Mouse (Mus musculus): Measurements from ENCODE around the gene Tmem186. TPM values are rescaled to one million over a fixed set of nuclear protein-coding genes. Genes with fewer than 3 reads are reported as not detected.

The Tmem186 gene
- polyA plus RNA-seq, 1 experiment from 2014 or later, result 22.6 TPM

DNA sequence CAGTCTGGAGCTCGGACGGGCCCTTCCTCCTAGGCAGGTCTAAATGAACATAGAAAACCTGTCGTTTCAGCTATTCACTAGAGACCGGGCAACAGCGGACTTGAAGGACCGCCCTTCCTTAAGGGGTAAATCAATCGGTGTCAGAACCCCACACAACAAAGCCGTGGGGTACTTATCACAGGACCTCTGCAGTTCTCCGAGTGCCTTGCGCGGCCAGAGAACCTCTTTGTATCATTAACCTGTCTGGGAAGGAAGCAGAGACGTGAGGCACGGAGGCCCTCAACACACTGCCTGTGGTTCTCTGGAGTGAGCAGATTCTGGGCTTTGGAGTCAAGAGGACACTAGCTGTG is 670 bp downstream of the Tmem186 start:
- Histone ChIP-seq H3K9ac (peak overlapping the region; percentile 85), H3K27ac (peak overlapping the region; percentile 86), H3K27me3 (no peaks in the 10 kb centered on the region), H3K4me1 (peaks cover 26% of the 10 kb centered on the region), H3K36me3 (peaks cover 23% of the 10 kb centered on the region), H3K4me3 (peak overlapping the region; percentile 82), H3K4me2 (replicated peaks) (peak overlapping the region; percentile 85), H3K9me3 (replicated peaks) (no peaks in the 10 kb centered on the region)
- 1% methylated on average over 13 of the region's 13 CpGs for WGBS
- ATAC-seq (ENCODE audit: low FRiP score), result peak; percentile 11

DNA sequence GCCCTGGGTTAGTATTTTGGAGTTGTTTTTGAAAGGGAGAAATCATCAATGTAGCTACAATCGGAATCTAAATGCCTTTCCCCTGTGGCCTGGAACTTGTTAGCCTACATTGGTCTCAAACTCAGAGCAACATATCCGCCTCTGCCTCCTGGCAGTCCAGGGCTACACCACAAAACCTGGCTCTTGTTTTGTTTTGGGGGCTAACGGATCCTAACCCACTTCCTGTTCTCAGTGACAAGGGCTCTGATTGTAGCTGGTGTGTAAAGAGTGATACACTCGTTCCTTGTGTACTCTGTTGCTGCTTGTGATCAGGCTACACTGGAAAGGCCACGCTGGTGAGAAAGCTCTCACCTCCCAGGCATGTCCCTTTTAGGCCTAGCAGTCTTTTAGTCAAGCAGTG is 6.1 kb downstream of the Tmem186 start:
- H3K4me3 ChIP-seq, result no peak overlapping the region
- H3K4me2 ChIP-seq (replicated peaks), result no peak overlapping the region
- no peaks in the 10 kb centered on the region for H3K27me3 ChIP-seq
- peaks cover 13% of the 10 kb centered on the region for H3K4me1 ChIP-seq
- H3K36me3 ChIP-seq, result peaks cover 17% of the 10 kb centered on the region
- H3K27ac ChIP-seq, result no peak overlapping the region
- H3K9ac ChIP-seq, result no peak overlapping the region
- WGBS, result 90% methylated on average over 5 of the region's 5 CpGs
- no peak for ATAC-seq (ENCODE audit: low FRiP score)
- H3K9me3 ChIP-seq (replicated peaks), result no peaks in the 10 kb centered on the region

DNA sequence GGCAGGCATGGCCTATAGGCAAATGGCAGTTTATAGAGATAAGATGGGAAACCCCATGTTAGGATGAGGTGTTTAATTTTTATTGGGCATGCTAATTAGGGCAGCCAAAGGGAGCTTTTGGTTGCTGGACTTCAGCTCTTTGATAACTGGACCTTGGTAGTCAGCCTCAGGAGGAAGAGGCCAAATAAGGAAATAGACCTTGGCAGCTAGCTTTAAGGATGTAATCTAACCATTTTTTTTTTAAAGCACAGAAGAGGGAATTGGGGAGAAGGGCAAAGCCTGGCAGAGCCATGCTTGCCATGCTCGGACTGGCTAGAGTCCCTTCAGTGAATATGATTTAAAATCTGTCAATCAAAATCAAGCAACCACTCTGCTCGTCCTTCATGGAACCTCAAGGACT is 7.1 kb downstream of the Tmem186 start:
- Histone ChIP-seq H3K9ac (no peak overlapping the region), H3K27me3 (no peaks in the 10 kb centered on the region), H3K4me3 (no peak overlapping the region), H3K27ac (no peak overlapping the region), H3K4me1 (peaks cover 3% of the 10 kb centered on the region; the same call in 1 of the 2 replicates), H3K4me2 (replicated peaks) (no peak overlapping the region), H3K36me3 (peaks cover 13% of the 10 kb centered on the region), H3K9me3 (replicated peaks) (no peaks in the 10 kb centered on the region)
- WGBS, result 83% methylated on average over 2 of the region's 2 CpGs
- no peak for ATAC-seq (ENCODE audit: low FRiP score)

DNA sequence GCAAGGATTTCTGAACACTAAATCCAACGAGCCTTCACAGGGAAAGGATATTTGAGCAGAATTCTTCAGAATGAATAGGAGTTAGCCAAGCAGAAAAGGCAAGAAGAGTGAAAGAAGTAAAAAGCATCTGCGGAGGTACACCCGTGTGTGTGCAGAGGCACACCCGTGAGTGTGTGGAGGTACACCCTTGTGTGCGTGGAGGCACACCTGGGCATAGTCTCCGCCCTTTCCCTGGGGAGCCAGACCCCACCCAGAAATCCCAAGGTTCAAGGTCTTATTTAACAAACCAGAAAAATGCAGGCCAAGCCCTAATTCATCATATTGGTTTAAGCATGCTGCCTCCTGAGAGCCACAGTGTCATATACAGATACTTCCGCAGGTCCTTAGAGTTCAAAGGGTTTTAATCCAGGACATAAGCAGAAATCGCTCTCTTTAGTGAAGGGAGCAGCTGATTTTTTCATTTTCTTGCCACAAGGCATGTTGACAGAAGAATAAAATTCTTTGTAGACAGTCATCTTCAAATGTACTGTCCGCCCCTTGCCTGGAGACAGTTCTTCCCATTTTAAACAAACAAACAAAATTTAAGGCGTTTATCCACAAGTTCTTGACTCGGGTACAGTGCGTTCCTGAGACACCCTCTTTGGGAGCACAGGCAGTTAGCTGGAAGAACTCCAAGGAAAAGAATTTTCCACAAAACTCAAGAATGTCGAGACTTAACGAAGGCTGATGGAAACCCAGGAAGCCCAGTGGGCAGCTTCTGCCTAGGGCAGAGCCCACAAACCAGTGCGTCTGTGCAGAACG is 17.0 kb downstream of the Tmem186 start:
- Histone ChIP-seq H3K9me3 (replicated peaks) (0 out of 2 replicates have a peak, but pooled peaks cover 6% of the 10 kb centered on the region), H3K4me3 (no peak overlapping the region), H3K4me1 (peaks cover 8% of the 10 kb centered on the region), H3K27ac (no peak overlapping the region), H3K9ac (no peak overlapping the region), H3K4me2 (replicated peaks) (no peak overlapping the region), H3K36me3 (peaks cover 14% of the 10 kb centered on the region; the same call in 1 of the 2 replicates), H3K27me3 (peaks cover 41% of the 10 kb centered on the region)
- WGBS, result 77% methylated on average over 16 of the region's 16 CpGs
- ATAC-seq (ENCODE audit: low FRiP score), result no peak

DNA sequence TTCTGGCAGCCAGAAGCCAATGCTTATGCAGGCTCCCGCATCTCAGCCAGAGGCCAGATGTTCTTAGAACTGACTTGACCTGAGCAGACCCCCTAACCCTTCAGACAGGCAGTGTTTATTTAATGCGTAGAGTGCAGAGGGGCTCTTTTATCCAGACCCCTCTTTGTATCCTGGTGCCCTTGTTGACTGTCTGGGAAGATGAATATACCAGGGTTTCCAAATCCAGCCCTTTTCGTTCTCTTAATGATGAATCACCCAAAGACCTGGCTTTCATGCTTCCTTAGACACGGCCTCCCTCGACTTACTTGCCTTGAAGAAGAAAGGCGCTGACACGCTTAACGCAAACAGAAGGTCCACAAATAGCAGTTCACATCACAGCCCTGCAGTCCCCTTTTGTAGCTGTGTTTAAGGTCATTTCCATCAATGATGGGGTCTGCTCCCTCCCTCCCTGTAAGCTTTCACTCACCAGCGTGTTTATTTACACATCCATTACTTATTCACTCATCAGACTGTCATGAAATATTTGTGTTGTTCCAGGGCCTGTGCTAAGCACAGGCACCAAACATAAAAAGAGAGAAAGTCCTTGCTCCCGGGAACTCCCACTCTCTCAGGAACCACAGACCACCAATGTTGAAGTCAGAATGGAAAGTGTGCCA is 17.7 kb downstream of the Tmem186 start:
- no peak overlapping the region for H3K9ac ChIP-seq
- no peak overlapping the region for H3K4me2 ChIP-seq (replicated peaks)
- peaks cover 14% of the 10 kb centered on the region; the same call in 1 of the 2 replicates for H3K36me3 ChIP-seq
- H3K27me3 ChIP-seq, result peaks cover 41% of the 10 kb centered on the region
- no peak overlapping the region for H3K27ac ChIP-seq
- 0 out of 2 replicates have a peak, but pooled peaks cover 6% of the 10 kb centered on the region for H3K9me3 ChIP-seq (replicated peaks)
- WGBS, result 16% methylated on average over 10 of the region's 10 CpGs
- no peak for ATAC-seq (ENCODE audit: low FRiP score)
- H3K4me1 ChIP-seq, result peaks cover 8% of the 10 kb centered on the region
- H3K4me3 ChIP-seq, result no peak overlapping the region

DNA sequence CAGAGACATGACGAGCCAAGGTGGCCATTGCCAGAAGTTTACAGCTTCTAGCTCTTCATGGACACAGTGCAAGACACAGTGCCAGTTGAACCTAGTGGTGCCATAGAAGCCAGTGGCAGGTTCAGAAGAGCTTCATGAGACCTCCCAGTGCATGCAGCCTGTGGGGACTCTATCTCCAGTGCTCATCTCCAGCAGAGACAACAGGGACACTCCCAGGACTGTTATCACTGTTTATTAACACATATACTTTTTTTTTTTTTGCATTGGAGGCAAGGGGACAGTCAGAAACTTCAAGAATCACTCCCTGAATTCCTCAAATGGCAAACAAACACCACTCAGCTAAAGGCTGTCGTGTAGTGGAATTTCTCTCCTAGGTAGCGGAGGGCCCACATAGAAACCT is 24.1 kb downstream of the Tmem186 start:
- H3K4me2 ChIP-seq (replicated peaks), result no peak overlapping the region
- H3K9me3 ChIP-seq (replicated peaks), result no peaks in the 10 kb centered on the region
- H3K27me3 ChIP-seq, result peaks cover 27% of the 10 kb centered on the region
- H3K4me3 ChIP-seq, result no peak overlapping the region
- 89% methylated on average over 3 of the region's 3 CpGs for WGBS
- no peak overlapping the region for H3K9ac ChIP-seq
- H3K4me1 ChIP-seq, result no peaks in the 10 kb centered on the region
- ATAC-seq (ENCODE audit: low FRiP score), result no peak
- H3K27ac ChIP-seq, result no peak overlapping the region
- peaks cover 35% of the 10 kb centered on the region for H3K36me3 ChIP-seq

DNA sequence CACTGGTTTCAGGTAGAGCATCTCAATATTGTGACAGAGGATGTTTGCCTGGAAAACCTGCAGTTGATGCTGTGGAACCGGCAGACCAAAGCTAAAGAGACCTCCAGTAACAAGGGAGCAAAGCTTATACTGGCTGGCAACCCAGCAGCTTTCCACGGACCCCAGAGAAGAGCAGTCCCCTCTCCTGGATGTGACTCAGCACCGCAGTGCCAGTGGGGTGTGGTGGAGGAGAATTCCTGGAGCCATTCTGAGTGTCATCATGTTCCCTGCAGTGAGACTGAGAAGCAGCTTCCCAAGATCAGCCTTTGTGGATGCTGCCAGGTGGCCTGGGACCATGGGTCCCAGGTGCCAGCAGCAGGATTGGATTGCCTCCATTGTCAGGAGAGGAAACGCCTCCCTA is 24.5 kb downstream of the Tmem186 start:
- peaks cover 27% of the 10 kb centered on the region for H3K27me3 ChIP-seq
- WGBS, result 85% methylated on average over 4 of the region's 4 CpGs
- no peak overlapping the region for H3K9ac ChIP-seq
- no peak overlapping the region for H3K27ac ChIP-seq
- H3K4me2 ChIP-seq (replicated peaks), result no peak overlapping the region
- H3K4me1 ChIP-seq, result no peaks in the 10 kb centered on the region
- H3K9me3 ChIP-seq (replicated peaks), result no peaks in the 10 kb centered on the region
- no peak overlapping the region for H3K4me3 ChIP-seq
- no peak for ATAC-seq (ENCODE audit: low FRiP score)
- H3K36me3 ChIP-seq, result peaks cover 33% of the 10 kb centered on the region

DNA sequence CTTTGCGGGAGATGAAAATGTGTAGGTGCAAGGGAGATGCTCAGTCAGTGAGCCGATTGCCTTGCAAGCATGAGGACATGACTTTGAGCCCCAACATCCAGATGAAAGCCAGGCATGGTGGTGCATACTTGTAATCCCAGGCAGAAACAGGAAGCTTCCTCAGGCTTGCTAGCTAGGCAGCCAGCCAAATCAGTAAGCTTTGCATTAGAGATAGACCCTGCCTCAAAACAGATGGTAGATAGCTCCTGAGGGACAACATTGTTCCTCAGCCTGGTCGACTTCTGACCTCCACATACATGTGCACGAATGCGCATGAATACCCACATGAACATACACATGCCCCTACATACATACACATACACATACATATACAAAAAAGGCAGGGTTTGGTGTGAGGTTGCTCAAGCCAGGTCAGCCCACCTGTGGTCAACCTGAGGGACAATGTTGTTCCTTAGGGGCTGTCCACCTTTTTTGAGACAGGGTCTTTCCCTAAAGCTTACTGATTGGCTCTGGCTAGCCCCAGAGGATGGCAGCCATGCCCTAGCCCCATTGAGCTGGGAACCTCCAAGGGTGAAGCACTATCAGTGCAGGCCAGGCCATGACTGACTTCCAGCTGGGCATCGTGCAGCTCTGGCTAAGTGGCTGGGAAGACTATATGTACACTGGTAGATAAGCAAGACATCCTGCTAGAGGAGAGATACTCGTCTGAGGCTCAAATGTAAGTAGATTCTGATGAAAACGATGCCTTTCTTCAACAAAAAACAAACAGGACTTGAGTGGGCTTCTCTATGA is 25.1 kb downstream of the Tmem186 start:
- H3K9me3 ChIP-seq (replicated peaks), result no peaks in the 10 kb centered on the region
- H3K27me3 ChIP-seq, result peaks cover 23% of the 10 kb centered on the region
- H3K4me3 ChIP-seq, result no peak overlapping the region
- peaks cover 33% of the 10 kb centered on the region for H3K36me3 ChIP-seq
- H3K4me2 ChIP-seq (replicated peaks), result no peak overlapping the region
- H3K27ac ChIP-seq, result no peak overlapping the region
- WGBS, result 92% methylated on average over 8 of the region's 8 CpGs
- ATAC-seq (ENCODE audit: low FRiP score), result no peak
- no peak overlapping the region for H3K9ac ChIP-seq
- H3K4me1 ChIP-seq, result no peaks in the 10 kb centered on the region

DNA sequence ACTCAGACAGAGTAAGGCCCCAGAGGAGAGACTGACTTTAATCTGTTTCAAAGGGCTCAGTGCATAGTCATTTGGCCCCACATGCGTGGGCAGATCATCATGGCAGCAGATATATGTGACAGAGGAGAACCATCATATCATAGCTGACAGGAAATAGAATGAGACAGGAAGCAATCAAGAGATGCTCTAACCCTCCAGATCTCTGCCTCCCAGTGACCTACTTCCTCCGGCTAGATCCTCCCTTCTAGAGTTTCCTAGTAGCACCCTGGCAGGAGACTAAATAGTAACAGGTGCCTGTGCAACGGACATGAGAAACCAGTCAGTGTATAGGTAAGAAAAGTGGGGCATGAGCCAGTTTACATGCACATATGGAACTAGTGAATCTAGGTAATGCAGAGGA is 27.1 kb downstream of the Tmem186 start:
- no peaks in the 10 kb centered on the region for H3K9me3 ChIP-seq (replicated peaks)
- WGBS, result 78% methylated on average over 3 of the region's 3 CpGs
- H3K4me2 ChIP-seq (replicated peaks), result no peak overlapping the region
- H3K36me3 ChIP-seq, result peaks cover 32% of the 10 kb centered on the region
- H3K4me1 ChIP-seq, result no peaks in the 10 kb centered on the region
- H3K4me3 ChIP-seq, result no peak overlapping the region
- no peak overlapping the region for H3K9ac ChIP-seq
- no peak for ATAC-seq (ENCODE audit: low FRiP score)
- H3K27ac ChIP-seq, result no peak overlapping the region
- peaks cover 11% of the 10 kb centered on the region for H3K27me3 ChIP-seq

DNA sequence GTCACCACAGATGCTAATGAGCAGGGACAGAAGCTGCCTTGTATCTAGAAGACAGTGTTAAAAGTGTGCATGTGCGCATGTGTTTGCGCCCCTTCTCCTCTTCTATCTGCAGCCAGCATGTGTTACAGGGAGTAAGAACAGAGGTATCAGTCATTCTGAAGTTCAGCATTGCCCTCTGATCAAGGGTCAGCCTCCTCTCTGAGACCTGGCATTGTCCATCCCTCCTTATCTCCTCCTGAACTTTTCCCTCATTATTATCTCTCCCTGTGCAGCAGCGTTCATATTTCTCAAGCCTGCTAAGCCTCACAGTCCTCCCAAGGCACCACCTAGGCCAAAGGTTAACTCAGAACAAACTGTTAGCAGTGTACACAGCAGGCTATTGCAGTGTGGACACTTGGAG is 33.7 kb downstream of the Tmem186 start:
- ATAC-seq (ENCODE audit: low FRiP score), result no peak

DNA sequence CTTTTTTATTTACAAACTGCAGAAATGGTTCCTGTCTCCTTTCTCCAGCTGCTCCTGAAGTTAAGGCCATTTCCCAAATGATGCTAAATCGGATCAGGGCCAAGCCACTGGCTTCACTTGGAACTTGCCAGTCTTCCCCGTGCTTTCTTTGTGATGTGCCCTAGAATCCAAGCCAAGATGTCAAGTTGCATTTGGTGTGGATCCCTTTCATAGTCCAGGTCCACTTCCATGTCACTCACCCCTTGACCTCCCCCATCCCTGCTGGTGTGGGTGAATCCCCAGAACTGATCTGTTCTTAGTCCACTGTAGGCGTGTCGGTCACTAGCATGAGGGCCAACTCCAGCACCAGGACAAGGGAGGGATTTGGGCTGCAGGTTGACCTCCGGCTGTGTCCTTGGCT is 40.0 kb downstream of the Tmem186 start:
- Histone ChIP-seq H3K9ac (no peak overlapping the region), H3K27ac (no peak overlapping the region), H3K4me3 (no peak overlapping the region), H3K4me2 (replicated peaks) (no peak overlapping the region), H3K27me3 (no peaks in the 10 kb centered on the region), H3K9me3 (replicated peaks) (no peaks in the 10 kb centered on the region), H3K36me3 (peaks cover 13% of the 10 kb centered on the region), H3K4me1 (0 out of 2 replicates have a peak, but pooled peaks cover 2% of the 10 kb centered on the region)
- no peak for ATAC-seq (ENCODE audit: low FRiP score)
- 88% methylated on average over 5 of the region's 5 CpGs for WGBS

More for the DNA sequence above, 33.7 kb downstream of the Tmem186 start:
- WGBS, result 75% methylated on average over 3 of the region's 3 CpGs
- no peak overlapping the region for H3K27ac ChIP-seq
- H3K4me3 ChIP-seq, result no peak overlapping the region
- H3K27me3 ChIP-seq, result no peaks in the 10 kb centered on the region
- no peaks in the 10 kb centered on the region for H3K4me1 ChIP-seq
- H3K9ac ChIP-seq, result no peak overlapping the region
- no peaks in the 10 kb centered on the region for H3K9me3 ChIP-seq (replicated peaks)
- H3K4me2 ChIP-seq (replicated peaks), result no peak overlapping the region
- H3K36me3 ChIP-seq, result peaks cover 25% of the 10 kb centered on the region

DNA sequence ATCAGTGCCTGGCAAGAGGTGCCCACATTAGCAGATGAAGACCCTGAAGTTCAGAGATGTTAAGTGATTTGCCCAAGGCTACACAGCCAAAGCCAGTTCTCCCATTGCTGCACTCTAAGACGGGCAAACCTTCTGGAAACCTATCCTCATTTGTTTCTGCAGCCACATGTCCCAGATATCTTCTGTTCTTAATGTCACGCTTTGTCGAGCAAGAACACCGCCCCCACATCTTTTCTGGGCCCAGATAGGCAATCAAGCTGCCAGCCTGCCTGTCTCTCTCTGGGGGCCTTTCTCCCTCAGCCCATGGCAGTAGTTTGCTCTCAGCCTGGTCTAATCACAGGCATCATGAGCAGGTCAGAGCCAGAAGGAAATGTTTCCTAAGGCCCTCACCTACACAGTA is 41.2 kb downstream of the Tmem186 start:
- WGBS, result 52% methylated on average over 4 of the region's 4 CpGs
- Histone ChIP-seq H3K36me3 (peaks cover 8% of the 10 kb centered on the region; the same call in 1 of the 2 replicates), H3K4me1 (0 out of 2 replicates have a peak, but pooled peaks cover 2% of the 10 kb centered on the region), H3K27ac (no peak overlapping the region), H3K9ac (no peak overlapping the region), H3K4me2 (replicated peaks) (no peak overlapping the region), H3K4me3 (no peak overlapping the region), H3K9me3 (replicated peaks) (no peaks in the 10 kb centered on the region), H3K27me3 (no peaks in the 10 kb centered on the region)
- no peak for ATAC-seq (ENCODE audit: low FRiP score)

All from hindbrain, embryonic 12.5 days (tissue).